ENCODE assay signal across 8 mouse cellular contexts in the genomic region with DNA sequence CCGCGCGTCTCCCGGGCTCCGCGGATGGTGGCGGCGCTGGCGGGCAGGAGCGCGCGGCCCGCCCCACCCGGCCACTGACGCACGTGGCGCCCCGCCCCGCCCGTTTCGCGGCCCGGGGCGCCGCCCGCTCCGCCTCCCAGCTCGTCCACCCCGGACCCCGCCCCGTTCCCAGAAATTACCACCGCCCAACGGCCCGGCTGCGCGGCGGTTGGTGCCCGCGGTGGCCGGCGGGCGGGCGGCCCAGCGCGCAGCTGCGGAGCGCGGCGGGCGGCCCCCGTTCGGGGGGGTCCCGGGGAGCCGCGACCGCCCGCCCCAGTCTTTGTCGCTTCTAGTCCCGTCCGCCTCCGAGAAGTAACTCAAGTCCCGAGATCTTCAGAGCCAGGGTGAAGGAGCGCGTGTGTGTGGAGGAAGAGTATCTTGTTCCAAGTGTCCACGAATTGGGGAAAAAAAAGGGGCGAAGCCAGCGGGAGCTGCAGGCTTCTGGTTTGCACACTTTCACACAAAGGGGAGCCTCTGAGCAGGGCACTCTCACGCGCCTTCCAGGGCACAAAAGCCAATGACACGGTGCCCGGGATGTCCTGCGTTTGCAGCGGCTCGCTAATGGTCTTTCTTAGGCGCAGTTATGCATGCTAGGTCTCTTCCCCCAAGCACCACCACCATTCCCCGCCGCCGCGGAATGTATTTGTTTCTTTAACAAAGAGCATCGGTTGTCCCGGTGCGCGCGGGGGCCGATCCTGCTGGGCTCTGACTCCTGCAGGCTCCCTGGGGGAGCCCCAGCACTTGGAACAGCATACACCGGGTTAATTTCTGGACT. TPM values are rescaled to one million over a fixed set of nuclear protein-coding genes. Genes with fewer than 3 reads are reported as not detected.
DNase-seq lines count a peak whose midpoint lies in the region; ATAC-seq and TF ChIP-seq lines count a peak whose summit lies in the region.

No protein-coding gene starts in this region.

- H3K27ac ChIP-seq in ES-Bruce4 (ENCODE audit: insufficient read depth, low read length): peak overlapping the region; percentile 60
- peak overlapping the region; percentile 100 for H3K27ac ChIP-seq in forebrain, embryonic 14.5 days (ENCODE audit: low read depth, low read length)

- WGBS in forebrain, embryonic 14.5 days: under 1% methylated on average over 84 of the region's 86 CpGs
- WGBS in lung, adult 2 months: under 1% methylated on average over 85 of the region's 86 CpGs

- TF ChIP-seq POLR2A in ES-Bruce4 (IDR thresholded peaks at IDR 0.05; ENCODE audit: insufficient read depth, low read length): no peak
- TF ChIP-seq POLR2A in lung, adult 2 months (IDR thresholded peaks at IDR 0.05; ENCODE audit: borderline replicate concordance, extremely low read depth, low read depth, low read length): 0 out of 2 replicates have a peak, but pooled peaks have one; percentile 9

- 0 out of 2 replicates have a peak, but pooled peaks have one; percentile 19 for TF ChIP-seq EP300 in ES-Bruce4 (IDR thresholded peaks at IDR 0.05; ENCODE audit: insufficient read depth, low read depth, low read length)

- no peaks in the 10 kb centered on the region for H3K36me3 ChIP-seq in ES-Bruce4 (ENCODE audit: control insufficient read depth, insufficient read depth, low read length, poor library complexity, severe bottlenecking)
- H3K36me3 ChIP-seq in forebrain, embryonic 14.5 days (ENCODE audit: control insufficient read depth, insufficient read depth, low read length): no peaks in the 10 kb centered on the region

- no peak for TF ChIP-seq CTCF in ES-Bruce4 (IDR thresholded peaks at IDR 0.05; ENCODE audit: low read depth, low read length)
- TF ChIP-seq CTCF in lung, adult 2 months (IDR thresholded peaks at IDR 0.05; ENCODE audit: insufficient read depth, low read length): no peak

- H3K27me3 ChIP-seq in ES-Bruce4 (ENCODE audit: control insufficient read depth, insufficient read depth, low read length, poor library complexity, severe bottlenecking): peaks cover 6% of the 10 kb centered on the region
- H3K27me3 ChIP-seq in forebrain, embryonic 14.5 days (replicated peaks; ENCODE audit: control insufficient read depth, insufficient read depth, low read length): no peaks in the 10 kb centered on the region

- peak overlapping the region; percentile 97 for H3K4me3 ChIP-seq in ES-Bruce4 (ENCODE audit: low read depth, low read length)
- H3K4me3 ChIP-seq in forebrain, embryonic 14.5 days (ENCODE audit: low read depth, low read length): peak overlapping the region; percentile 95
- H3K4me3 ChIP-seq in lung, adult 2 months (replicated peaks; ENCODE audit: extremely low read depth, low read depth, low read length): peak overlapping the region; percentile 73

- H3K4me1 ChIP-seq in ES-Bruce4 (ENCODE audit: control insufficient read depth, insufficient read depth, low read length): no peaks in the 10 kb centered on the region
- H3K4me1 ChIP-seq in forebrain, embryonic 14.5 days (ENCODE audit: control insufficient read depth, insufficient read depth, low read length): peaks cover 5% of the 10 kb centered on the region; the same call in 1 of the 2 replicates
- peaks cover 4% of the 10 kb centered on the region for H3K4me1 ChIP-seq in lung, adult 2 months (ENCODE audit: control insufficient read depth, insufficient read depth, low read length)

- H3K4me2 ChIP-seq in forebrain, embryonic 14.5 days (ENCODE audit: low read length): peak overlapping the region; percentile 82

- intact Hi-C loops in heart, postnatal 14 days (cut with DNase I): no loop called here

- ATAC-seq in cerebellum, adult (ENCODE audit: insufficient number of reproducible peaks, low FRiP score, low TSS enrichment): peak; percentile 65
- ATAC-seq in forebrain, embryonic 14.5 days: peak; percentile 82
- ATAC-seq in neutrophil, adult 5-6 weeks (ENCODE audit: extremely low read depth, insufficient number of reproducible peaks, low FRiP score, poor library complexity, severe bottlenecking): peak; percentile 36

- peak; percentile 91 for DNase-seq in forebrain, embryonic 14.5 days (ENCODE audit: low spot score)
- peak; percentile 92 to 96 for DNase-seq in heart, postnatal 14 days
- DNase-seq in layer of hippocampus, adult 18-20 months (ENCODE audit: low spot score in 2 of 2): peak; percentile 71 to 84
- peak; percentile 85 for DNase-seq in lung, adult 2 months
- DNase-seq in testis, postnatal 14 days (ENCODE audit: low spot score): peak; percentile 81

- no peaks in the 10 kb centered on the region for H3K9me3 ChIP-seq in ES-Bruce4 (replicated peaks; ENCODE audit: control insufficient read depth, insufficient read depth, low read length, poor library complexity, severe bottlenecking)
- no peaks in the 10 kb centered on the region for H3K9me3 ChIP-seq in forebrain, embryonic 14.5 days (replicated peaks; ENCODE audit: control insufficient read depth, low read length)

- peak overlapping the region; percentile 94 for H3K9ac ChIP-seq in ES-Bruce4 (ENCODE audit: low read depth, poor library complexity, severe bottlenecking)
- peak overlapping the region; percentile 95 for H3K9ac ChIP-seq in forebrain, embryonic 14.5 days (ENCODE audit: low read length)

RNA-seq across cellular contexts. Expression of a gene that starts 1.0 kb away (rescaled TPM):
- 52.8 and 57.7 TPM in 2 replicates for polyA plus RNA-seq in ES-Bruce4 (2011; ENCODE audit: insufficient read depth, insufficient read length, low read depth, missing spikeins)
- polyA plus RNA-seq in forebrain, embryonic 14.5 days (2014; fragmentation: Nextera tagmentation; extraction: Ambion mirVana): 37.2 and 49.9 TPM in 2 replicates
- total RNA-seq in heart, postnatal 14 days (2021): 10 to 100 TPM; 72.0 to 72.9 TPM
- 10 to 100 TPM; 66.7 to 67.4 TPM for total RNA-seq in layer of hippocampus, adult 18-20 months (2021)
- polyA plus RNA-seq in lung, adult 2 months (2012; rRNA removed): 46.1 and 52.7 TPM in 2 replicates
- total RNA-seq in neutrophil, adult 5-6 weeks (2017): 173 and 175 TPM in 2 replicates

RNA-seq across cellular contexts. Expression of a gene that starts 55.1 kb away (rescaled TPM):
- polyA plus RNA-seq in ES-Bruce4 (2011; ENCODE audit: insufficient read depth, insufficient read length, low read depth, missing spikeins): 8.3 and 9.8 TPM in 2 replicates
- polyA plus RNA-seq in forebrain, embryonic 14.5 days (2014; fragmentation: Nextera tagmentation; extraction: Ambion mirVana): 0.56 and 0.77 TPM in 2 replicates
- total RNA-seq in heart, postnatal 14 days (2021): under 1 TPM; 0.33 to 0.34 TPM
- total RNA-seq in layer of hippocampus, adult 18-20 months (2021): not detected
- not detected in 2 replicates for polyA plus RNA-seq in lung, adult 2 months (2012; rRNA removed)
- total RNA-seq in neutrophil, adult 5-6 weeks (2017): not detected in 2 replicates

Comparison
In these comparisons a context has a peak if more than half of its experiments do, and no peak if none do; other contexts are left out.
1. Peak in every context shown above with its lines: DNase-seq, ATAC-seq, H3K4me3 ChIP-seq and H3K27ac ChIP-seq.